Mouse (Mus musculus): Measurements from ENCODE around the gene Tnfrsf1b.

GRCm38 (mm10) chr4:145211076-145211475, 35.6 kb downstream of the Tnfrsf1b start:
- TF ChIP-seq CTCF (conservative IDR thresholded peaks at IDR 0.05 in 1 of 2, IDR thresholded peaks at IDR 0.05 in 1 of 2; ENCODE audit: low read depth in 2 of 2, low read length in 2 of 2) (no peak), IRF4 (IDR thresholded peaks at IDR 0.05; ENCODE audit: low read depth, low read length) (0 out of 2 replicates have a peak, but pooled peaks have one; percentile 11), GABPA (IDR thresholded peaks at IDR 0.05; ENCODE audit: insufficient replicate concordance, low read depth, low read length) (no peak), ZC3H11A (IDR thresholded peaks at IDR 0.05; ENCODE audit: low read depth, low read length) (no peak), POLR2A (IDR thresholded peaks at IDR 0.05; ENCODE audit: low read depth, low read length) (no peak), CHD2 (IDR thresholded peaks at IDR 0.05; ENCODE audit: low read length) (peak; percentile 51), JUND (conservative IDR thresholded peaks at IDR 0.05; ENCODE audit: low read depth, low read length) (no peak), ZMIZ1 (IDR thresholded peaks at IDR 0.05; ENCODE audit: low read depth, low read length) (no peak), MEF2A (IDR thresholded peaks at IDR 0.05; ENCODE audit: borderline replicate concordance, low read depth, low read length) (no peak), NRF1 (IDR thresholded peaks at IDR 0.05; ENCODE audit: low read depth, low read length) (no peak)
